Mouse (Mus musculus) midbrain, embryonic 13.5 days (tissue): ENCODE results near the gene Rdh7. TPM values are rescaled to one million over a fixed set of nuclear protein-coding genes. Genes with fewer than 3 reads are reported as not detected.
"Not testable (repeated sequence)": the region's sequence is repeated elsewhere in the genome, so short reads cannot be mapped to it uniquely, and the experiment has no call there.

Source experiments
- ATAC-seq: fragments of 200-750 bp; cut with Nextera tagmentation; 2 replicates; pipeline ENCODE4 v1.8.0; 2017; ENCODE audit warnings: mild to moderate bottlenecking, moderate TSS enrichment, moderate library complexity
- H3K27ac ChIP-seq: fragments of 300-500 bp; sonication (generic); 2 replicates; pipeline ENCODE4 v1.5.1; 2015; ENCODE audit warnings: inconsistent platforms, mild to moderate bottlenecking, moderate library complexity
- H3K27me3 ChIP-seq: fragments of 300-500 bp; sonication (generic); 2 replicates; pipeline ENCODE4 v1.6.1; 2015; ENCODE audit warnings: mild to moderate bottlenecking, inconsistent platforms
- H3K36me3 ChIP-seq: fragments of 300-500 bp; sonication (generic); 2 replicates; pipeline ENCODE4 v1.6.1; 2015; ENCODE audit warnings: mild to moderate bottlenecking, inconsistent platforms
- H3K4me1 ChIP-seq: fragments of 300-500 bp; sonication (generic); replicated peaks from 2 replicates; pipeline ENCODE4 v1.6.1; 2015; ENCODE audit warnings: inconsistent platforms
- H3K4me2 ChIP-seq: fragments of 300-500 bp; sonication (generic); replicated peaks from 2 replicates; pipeline ENCODE4 v1.6.1; 2015; ENCODE audit warnings: moderate library complexity, mild to moderate bottlenecking, inconsistent platforms
- H3K4me3 ChIP-seq: fragments of 300-500 bp; sonication (generic); replicated peaks from 2 replicates; pipeline ENCODE4 v1.5.1; 2015; ENCODE audit warnings: mild to moderate bottlenecking, inconsistent platforms
- H3K9ac ChIP-seq: fragments of 300-500 bp; sonication (generic); replicated peaks from 2 replicates; pipeline ENCODE4 v1.6.1; 2015; ENCODE audit warnings: mild to moderate bottlenecking, inconsistent platforms
- H3K9me3 ChIP-seq: fragments of 300-500 bp; sonication (generic); 2 replicates; pipeline ENCODE4 v1.6.1; 2016; ENCODE audit warnings: mild to moderate bottlenecking, inconsistent platforms
- WGBS: fragments of 180-500 bp; shearing (Covaris S2); methylation state at CpG from one replicate; pipeline ENCODE4 v1.1.7; 2015; 5-methylcytosine and 5-hydroxymethylcytosine counted together
- polyA plus RNA-seq: library from polyadenylated mRNA; unstranded; fragments of >200 nt; fragmentation: Nextera tagmentation; extraction: Ambion mirVana; gene quantifications from 2 replicates; pipeline ENCODE4 v1.2.1, GENCODE M21; 2015

The Rdh7 gene
- polyA plus RNA-seq, 1 experiment from 2014 or later, result not detected

DNA sequence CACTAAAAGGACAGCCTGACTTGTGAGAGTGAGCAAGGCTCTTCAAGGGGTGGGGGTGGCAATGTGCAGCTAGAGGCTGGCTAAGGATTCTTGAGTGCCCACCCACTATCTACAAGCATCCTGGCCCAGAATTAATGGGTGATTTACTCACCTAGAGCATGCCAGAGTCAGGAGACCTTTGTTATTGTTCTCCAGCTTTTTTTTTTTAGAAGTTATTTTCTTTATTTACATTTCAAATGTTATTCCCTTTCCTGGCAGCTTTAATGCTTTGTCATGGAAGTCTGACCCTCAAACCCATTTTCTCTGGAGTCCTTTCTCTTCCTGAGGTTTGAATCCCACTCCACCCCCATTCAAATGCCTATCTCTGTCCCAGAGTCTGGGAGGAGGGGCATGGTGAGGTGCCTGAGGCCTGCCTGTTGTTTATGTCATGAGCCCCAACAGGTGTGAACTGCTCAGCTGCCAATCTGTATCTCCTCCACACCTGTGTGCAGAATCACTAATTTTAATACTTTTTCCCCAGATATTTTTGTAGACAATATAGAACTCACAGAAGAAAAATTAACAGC is 18.9 kb upstream of the Rdh7 start:
- ATAC-seq, result no peak
- H3K9me3 ChIP-seq, result no peaks in the 10 kb centered on the region
- 0 out of 2 replicates have a peak, but pooled peaks cover 2% of the 10 kb centered on the region for H3K4me1 ChIP-seq
- H3K27ac ChIP-seq, result no peak overlapping the region
- H3K27me3 ChIP-seq, result no peaks in the 10 kb centered on the region
- no peaks in the 10 kb centered on the region for H3K36me3 ChIP-seq
- no peak overlapping the region for H3K9ac ChIP-seq
- H3K4me3 ChIP-seq, result no peak overlapping the region
- no peak overlapping the region for H3K4me2 ChIP-seq

DNA sequence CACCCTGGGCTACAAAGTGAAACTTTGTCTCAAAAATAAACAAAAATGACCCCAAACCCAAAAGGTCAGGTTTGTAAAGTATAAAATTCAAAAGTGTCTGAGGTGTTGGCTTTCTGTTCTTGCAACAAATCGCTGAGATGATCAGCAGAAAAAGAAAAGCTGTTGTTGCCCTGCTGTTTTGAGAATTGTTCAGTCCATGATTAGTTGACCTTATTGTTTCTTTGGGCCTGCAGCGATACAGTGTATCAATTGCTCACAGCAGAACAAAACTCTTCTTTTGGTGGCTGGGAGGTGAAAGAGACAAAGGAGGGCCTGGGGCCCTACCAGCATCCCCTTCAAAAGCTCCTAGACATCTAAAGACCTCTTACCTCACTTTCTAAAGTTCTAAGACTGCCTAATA is 17.5 kb upstream of the Rdh7 start:
- no peak overlapping the region for H3K4me2 ChIP-seq
- H3K27me3 ChIP-seq, result no peaks in the 10 kb centered on the region
- 0 out of 2 replicates have a peak, but pooled peaks cover 2% of the 10 kb centered on the region for H3K4me1 ChIP-seq
- H3K9ac ChIP-seq, result no peak overlapping the region
- H3K4me3 ChIP-seq, result no peak overlapping the region
- no peaks in the 10 kb centered on the region for H3K36me3 ChIP-seq
- no peak for ATAC-seq
- H3K27ac ChIP-seq, result no peak overlapping the region
- WGBS, result 66% methylated on average over 2 of the region's 2 CpGs
- H3K9me3 ChIP-seq, result no peaks in the 10 kb centered on the region

DNA sequence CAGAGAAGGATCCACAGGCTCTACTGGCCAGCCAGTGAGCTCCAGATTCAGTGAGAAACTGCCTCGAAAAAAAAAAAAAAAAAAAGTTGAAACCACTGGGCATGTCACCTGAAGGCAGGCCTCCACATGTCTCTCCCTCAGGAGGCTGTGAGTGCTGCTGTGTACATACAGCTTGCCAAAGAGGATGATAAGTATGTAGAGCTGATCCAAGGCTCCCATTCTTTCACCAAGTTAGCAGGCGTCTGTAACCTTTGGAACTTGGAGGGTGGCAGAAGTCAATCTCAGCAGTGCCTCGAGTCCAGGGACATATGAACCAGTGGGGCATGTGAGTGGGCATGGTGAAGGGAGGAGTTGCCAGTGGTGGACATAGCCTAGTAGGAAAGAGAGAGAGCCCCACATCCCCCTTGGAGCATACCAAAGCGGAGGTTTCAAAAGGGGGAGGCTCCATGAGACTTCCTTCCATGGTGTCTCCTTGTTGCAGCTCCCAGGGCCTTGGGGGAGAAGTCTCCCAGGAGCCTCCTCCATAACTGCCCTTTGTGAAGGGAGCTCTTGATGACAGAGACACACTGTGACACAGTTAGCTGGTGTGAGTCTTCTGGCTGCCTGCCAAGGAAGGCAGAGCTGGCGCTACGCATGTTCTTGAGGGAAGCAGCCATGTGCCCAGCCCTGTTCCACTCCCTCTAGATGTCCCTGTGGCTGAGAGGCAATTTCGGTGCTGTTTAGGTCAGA is 16.3 kb upstream of the Rdh7 start:
- no peak for ATAC-seq

DNA sequence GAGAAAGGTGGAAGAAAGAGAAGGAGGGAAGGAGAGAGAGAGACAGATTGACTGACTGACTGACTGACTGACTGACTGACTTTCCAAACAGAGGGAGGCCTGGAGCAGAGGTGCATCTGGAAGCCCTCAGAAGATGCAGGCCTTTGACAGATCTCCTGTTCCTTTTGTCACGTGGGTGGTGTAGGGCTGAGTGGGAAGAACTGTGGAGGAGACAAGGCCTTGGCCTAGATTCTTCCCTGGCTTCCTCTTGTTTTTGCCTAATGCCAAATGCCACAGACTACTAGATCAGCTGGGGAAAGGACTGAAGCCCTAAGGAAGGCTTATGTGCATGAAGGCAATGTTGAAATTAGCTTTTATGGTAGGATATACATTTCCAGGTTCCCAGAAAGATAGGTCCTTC is 14.5 kb upstream of the Rdh7 start:
- ATAC-seq, result no peak
- H3K27me3 ChIP-seq, result no peaks in the 10 kb centered on the region
- no peak overlapping the region for H3K9ac ChIP-seq
- no peak overlapping the region for H3K4me3 ChIP-seq
- H3K36me3 ChIP-seq, result no peaks in the 10 kb centered on the region
- no peaks in the 10 kb centered on the region for H3K9me3 ChIP-seq
- H3K27ac ChIP-seq, result no peak overlapping the region
- 0 out of 2 replicates have a peak, but pooled peaks cover 2% of the 10 kb centered on the region for H3K4me1 ChIP-seq
- H3K4me2 ChIP-seq, result no peak overlapping the region
- 40% methylated on average over 1 of the region's 1 CpGs for WGBS

More for the DNA sequence above, 16.3 kb upstream of the Rdh7 start:
- Histone ChIP-seq H3K9ac (no peak overlapping the region), H3K4me1 (0 out of 2 replicates have a peak, but pooled peaks cover 2% of the 10 kb centered on the region), H3K4me2 (no peak overlapping the region), H3K27ac (no peak overlapping the region), H3K9me3 (no peaks in the 10 kb centered on the region), H3K27me3 (no peaks in the 10 kb centered on the region), H3K36me3 (no peaks in the 10 kb centered on the region), H3K4me3 (no peak overlapping the region)
- WGBS, result 72% methylated on average over 7 of the region's 7 CpGs

DNA sequence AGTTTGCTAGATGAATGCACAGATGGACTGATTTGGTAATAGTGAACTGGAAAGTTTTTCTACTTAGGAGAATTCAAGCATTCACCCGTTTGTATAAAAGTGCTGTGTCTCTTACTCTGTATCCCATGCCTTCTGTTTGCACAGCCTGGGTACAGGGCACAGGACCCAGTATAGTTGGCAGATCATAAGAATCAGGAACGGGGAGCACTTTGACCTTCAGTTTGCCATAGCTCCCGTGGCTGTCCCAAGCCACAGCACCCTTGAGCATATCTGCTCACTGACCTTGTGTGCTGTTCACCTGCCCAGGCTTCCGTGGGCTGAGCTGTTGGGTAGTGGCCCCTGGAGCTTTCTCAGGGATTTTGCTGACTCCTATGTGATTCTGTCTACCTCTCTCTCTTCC is 13.1 kb upstream of the Rdh7 start:
- no peak overlapping the region for H3K4me3 ChIP-seq
- H3K9me3 ChIP-seq, result no peaks in the 10 kb centered on the region
- H3K27ac ChIP-seq, result no peak overlapping the region
- 78% methylated on average over 4 of the region's 4 CpGs for WGBS
- ATAC-seq, result no peak
- H3K4me1 ChIP-seq, result 0 out of 2 replicates have a peak, but pooled peaks cover 2% of the 10 kb centered on the region
- no peaks in the 10 kb centered on the region for H3K36me3 ChIP-seq
- H3K4me2 ChIP-seq, result no peak overlapping the region
- no peaks in the 10 kb centered on the region for H3K27me3 ChIP-seq
- H3K9ac ChIP-seq, result no peak overlapping the region

DNA sequence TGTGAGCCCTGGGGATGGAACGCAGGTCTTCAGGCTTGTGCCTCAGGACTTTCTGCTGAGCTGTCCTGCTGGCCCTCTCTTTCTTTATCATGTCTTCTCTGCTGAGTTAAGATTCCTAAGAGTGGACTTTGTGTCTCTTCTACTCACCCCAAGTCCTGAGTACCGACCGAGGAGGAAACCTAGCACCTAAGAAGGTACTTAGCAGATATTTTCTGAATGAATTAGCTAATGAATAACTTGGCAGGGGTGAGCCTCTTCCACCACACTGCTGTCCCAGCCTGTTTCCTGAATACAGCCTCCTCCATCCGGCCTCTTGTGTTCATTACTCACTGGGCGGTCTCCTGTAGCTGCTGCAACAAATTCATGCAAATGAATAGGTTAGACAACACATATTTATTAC is 11.2 kb upstream of the Rdh7 start:
- Histone ChIP-seq H3K9ac (no peak overlapping the region), H3K27me3 (no peaks in the 10 kb centered on the region), H3K4me3 (no peak overlapping the region), H3K27ac (no peak overlapping the region), H3K36me3 (no peaks in the 10 kb centered on the region), H3K9me3 (no peaks in the 10 kb centered on the region), H3K4me1 (no peaks in the 10 kb centered on the region), H3K4me2 (no peak overlapping the region)
- 76% methylated on average over 5 of the region's 5 CpGs for WGBS
- no peak for ATAC-seq

DNA sequence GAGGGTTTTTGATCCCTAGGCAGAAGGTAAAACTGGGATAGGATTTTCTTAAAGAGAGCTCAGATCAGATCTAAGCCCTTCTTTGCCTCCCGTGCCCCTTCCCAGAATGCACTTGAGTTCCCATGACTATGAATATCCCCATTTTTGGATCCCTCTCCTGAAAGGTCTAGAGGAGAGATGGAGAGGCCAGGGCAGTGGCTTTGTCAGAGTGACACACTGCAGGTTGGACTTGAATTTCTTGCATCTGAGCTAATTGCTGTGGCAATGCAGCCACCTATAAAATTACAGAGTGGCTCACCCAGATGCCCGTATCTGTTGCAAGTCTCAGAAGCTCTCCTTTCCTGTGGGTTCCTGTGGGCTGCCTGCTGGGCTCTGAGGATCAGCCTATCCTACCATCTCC is 9.6 kb upstream of the Rdh7 start, which contains the start of gene Sdr9c7:
Gene Sdr9c7 (plus strand): TSS at position 301 of the 400 bp plus-strand sequence.
- H3K27ac ChIP-seq, result no peak within 1 kb of the TSS
- H3K36me3 ChIP-seq, result no peaks in the 10 kb centered on the region
- H3K9ac ChIP-seq, result no peak within 1 kb of the TSS
- no peak within 1 kb of the TSS for H3K4me2 ChIP-seq
- no peak for ATAC-seq
- 87% methylated on average over 2 of the region's 2 CpGs for WGBS
- no peaks in the 10 kb centered on the region for H3K4me1 ChIP-seq
- H3K27me3 ChIP-seq, result no peaks in the 10 kb centered on the region
- no peaks in the 10 kb centered on the region for H3K9me3 ChIP-seq
- no peak within 1 kb of the TSS for H3K4me3 ChIP-seq

DNA sequence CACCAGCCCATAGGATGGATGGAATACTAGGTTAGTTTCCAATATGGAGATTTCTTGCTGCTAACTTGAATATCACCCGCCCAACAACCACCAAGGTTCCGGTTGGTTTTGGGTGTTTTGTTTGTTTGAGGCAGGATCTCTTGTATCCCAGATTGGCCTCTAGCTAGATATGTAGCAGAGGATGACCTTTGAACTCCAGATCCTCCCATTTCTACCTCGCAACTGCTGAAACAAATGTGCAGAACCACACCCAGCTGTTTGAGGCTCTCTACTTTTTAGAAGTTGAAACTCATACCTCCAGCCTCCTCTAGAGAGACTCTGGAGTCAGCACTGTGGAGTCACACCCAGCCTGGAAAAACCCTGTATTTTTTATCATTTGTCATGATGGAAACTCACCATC is 8.9 kb upstream of the Rdh7 start:
- WGBS, result 89% methylated on average over 3 of the region's 3 CpGs
- no peaks in the 10 kb centered on the region for H3K27me3 ChIP-seq
- H3K9me3 ChIP-seq, result no peaks in the 10 kb centered on the region
- H3K4me2 ChIP-seq, result no peak overlapping the region
- H3K27ac ChIP-seq, result no peak overlapping the region
- no peaks in the 10 kb centered on the region for H3K4me1 ChIP-seq
- no peak overlapping the region for H3K9ac ChIP-seq
- no peak overlapping the region for H3K4me3 ChIP-seq
- no peak for ATAC-seq
- no peaks in the 10 kb centered on the region for H3K36me3 ChIP-seq

DNA sequence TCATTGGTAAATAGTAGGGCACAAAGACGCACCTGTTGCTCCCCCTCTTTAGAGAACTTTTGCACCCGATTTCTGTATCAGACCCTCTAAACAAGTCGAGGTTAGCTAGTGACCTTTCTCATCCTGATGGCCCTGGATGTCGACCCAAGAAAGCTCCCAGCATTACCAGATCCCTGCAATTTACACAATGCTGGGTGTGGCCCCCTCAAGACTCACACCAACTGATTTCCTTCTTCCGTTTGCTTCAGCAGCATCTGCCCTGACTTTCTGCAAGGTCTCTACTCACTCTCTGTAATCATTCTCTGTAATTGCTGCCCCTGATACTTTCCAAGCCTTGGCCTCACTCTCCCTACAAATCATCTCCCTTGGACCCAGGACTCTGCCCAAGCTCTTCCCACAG is 8.1 kb upstream of the Rdh7 start:
- ATAC-seq, result no peak
- Histone ChIP-seq H3K27me3 (no peaks in the 10 kb centered on the region), H3K4me3 (no peak overlapping the region), H3K9me3 (no peaks in the 10 kb centered on the region), H3K4me1 (no peaks in the 10 kb centered on the region), H3K9ac (no peak overlapping the region), H3K27ac (no peak overlapping the region), H3K4me2 (no peak overlapping the region), H3K36me3 (no peaks in the 10 kb centered on the region)
- WGBS, result 79% methylated on average over 5 of the region's 5 CpGs

DNA sequence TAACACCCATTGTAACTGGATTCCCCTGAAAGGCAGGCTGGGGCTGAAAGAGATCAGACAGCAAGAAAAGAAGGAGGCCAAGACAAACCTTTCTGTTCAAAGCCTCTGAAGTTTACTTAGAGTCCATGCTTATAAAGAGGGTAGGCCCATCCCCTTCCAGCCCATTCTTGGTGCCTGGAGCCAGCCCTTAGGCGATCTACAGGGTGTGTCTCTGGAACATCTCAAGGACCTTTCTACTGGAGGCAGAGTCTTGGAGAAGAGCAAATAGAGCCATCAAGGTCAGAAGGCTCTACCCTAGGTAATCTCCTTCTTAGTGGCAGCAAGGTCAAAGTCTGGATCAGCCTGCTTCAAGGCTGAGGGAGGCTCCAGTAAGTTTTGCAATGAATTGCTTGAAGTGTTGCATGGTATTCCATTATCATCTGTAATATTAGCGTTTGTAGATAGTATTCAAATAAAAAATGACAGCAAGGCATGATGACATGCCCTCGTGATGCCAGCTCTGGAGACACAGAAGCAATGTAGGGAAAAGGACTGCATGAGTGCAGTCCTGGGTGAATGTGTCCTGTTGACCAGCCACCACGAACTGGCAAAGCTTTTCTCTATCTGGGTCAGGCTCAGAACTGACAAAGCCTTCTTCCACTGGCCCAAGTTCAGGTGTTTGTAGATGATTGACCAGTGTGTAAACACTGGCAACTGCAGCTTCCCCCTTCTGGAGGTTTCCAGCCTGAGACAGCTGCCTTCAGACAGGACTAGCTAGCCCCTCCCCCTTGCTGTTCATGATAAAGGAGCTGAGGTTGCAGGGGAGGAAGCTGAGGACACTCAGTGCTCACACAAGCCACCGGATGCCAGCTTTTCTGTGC is 4.8 kb upstream of the Rdh7 start:
- not testable (repeated sequence) for H3K9ac ChIP-seq, H3K4me3 ChIP-seq, ATAC-seq, H3K4me2 ChIP-seq, H3K4me1 ChIP-seq, H3K27me3 ChIP-seq, H3K27ac ChIP-seq, H3K9me3 ChIP-seq, H3K36me3 ChIP-seq
- 71% methylated on average over 5 of the region's 5 CpGs for WGBS

DNA sequence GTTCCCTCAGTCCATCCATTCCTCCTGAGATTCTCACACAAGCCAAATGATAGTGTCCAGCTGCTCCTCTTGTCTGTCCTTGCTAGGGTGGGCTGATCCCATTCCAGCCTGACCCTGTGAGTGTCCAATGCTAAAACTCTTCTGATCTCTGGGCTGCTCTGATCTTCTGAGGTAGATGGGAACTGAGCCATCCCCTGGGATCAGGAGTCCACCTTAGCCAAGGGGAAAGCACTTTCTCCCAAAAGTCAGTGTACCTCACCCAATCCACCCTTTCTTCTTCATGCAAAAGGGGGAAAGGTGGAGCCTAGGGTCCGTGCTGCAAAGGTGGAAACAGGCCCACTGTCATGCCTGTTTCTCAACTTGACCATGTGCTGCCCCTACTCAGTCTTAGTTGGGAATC is 2.9 kb upstream of the Rdh7 start:
- 88% methylated on average over 1 of the region's 1 CpGs for WGBS
- ATAC-seq, result no peak

DNA sequence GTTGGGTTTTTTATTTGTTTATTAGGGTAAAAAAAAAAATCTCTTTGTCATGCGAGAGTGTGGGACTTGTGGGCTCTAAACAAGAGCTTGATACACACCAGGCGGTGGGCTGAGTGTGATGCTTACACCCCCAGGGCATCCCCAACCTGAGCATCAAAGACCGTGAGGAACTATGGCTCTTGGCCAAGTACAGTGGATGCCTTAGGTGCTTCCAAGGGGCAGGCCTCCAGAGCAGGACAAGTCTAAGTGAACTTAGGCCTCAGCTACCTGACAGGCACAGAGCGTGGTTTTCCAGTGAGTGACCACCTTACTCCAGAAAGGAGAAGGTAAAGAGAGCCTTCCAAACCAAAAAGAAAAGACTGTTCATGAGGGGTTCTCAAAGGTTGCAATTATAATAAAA is 1.6 kb downstream of the Rdh7 start:
- H3K9ac ChIP-seq, result no peak overlapping the region
- H3K9me3 ChIP-seq, result peaks cover 5% of the 10 kb centered on the region; the same call in 1 of the 2 replicates
- WGBS, result 87% methylated on average over 4 of the region's 4 CpGs
- H3K4me2 ChIP-seq, result no peak overlapping the region
- no peaks in the 10 kb centered on the region for H3K27me3 ChIP-seq
- no peaks in the 10 kb centered on the region for H3K36me3 ChIP-seq
- no peak overlapping the region for H3K27ac ChIP-seq
- H3K4me1 ChIP-seq, result peaks cover 5% of the 10 kb centered on the region; the same call in 1 of the 2 replicates
- no peak for ATAC-seq
- H3K4me3 ChIP-seq, result no peak overlapping the region

More for the DNA sequence above, 2.9 kb upstream of the Rdh7 start:
- Histone ChIP-seq H3K4me3 (no peak overlapping the region), H3K27me3 (no peaks in the 10 kb centered on the region), H3K4me2 (no peak overlapping the region), H3K9ac (no peak overlapping the region), H3K27ac (no peak overlapping the region), H3K9me3 (peaks cover 5% of the 10 kb centered on the region; the same call in 1 of the 2 replicates), H3K4me1 (peaks cover 5% of the 10 kb centered on the region; the same call in 1 of the 2 replicates), H3K36me3 (no peaks in the 10 kb centered on the region)
